Mouse (Mus musculus) B cell, adult 2 months (primary cell): ENCODE measurements around the gene Ift140.

ENCODE experiments used
- DNase-seq, 2 experiments: peaks; one replicate each; pipeline ENCODE4 v3.0.0; 2022

Ift140 gene

DNA sequence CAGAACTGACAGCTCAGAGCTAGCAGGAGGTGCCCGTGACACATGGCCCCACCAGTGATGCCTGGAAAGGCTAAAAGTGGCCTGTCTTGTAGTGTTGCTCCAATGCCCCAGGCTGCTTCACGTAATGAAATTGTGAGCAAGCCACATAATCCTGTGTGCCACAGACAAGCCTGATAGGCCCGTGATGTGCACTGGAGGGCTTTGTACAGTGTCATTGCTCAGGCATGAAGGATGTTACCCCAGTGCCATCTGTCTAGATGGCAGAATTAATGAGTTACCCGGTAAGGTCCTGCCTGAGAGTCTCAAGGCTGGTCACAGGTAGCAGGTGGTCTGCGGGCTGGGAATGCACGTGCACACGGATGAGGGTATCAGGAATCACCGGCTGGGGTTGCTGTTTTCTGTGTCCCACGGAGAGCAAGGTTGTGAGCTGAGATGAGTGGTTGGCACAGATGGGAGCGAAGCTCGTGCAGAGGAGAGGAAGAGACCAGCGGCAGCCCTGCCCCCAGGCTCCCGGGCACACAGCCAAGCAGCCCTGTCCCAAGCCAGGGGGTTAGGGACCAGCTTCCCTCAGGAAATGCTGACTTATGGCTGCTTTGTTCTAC is 62.0 kb downstream of the Ift140 start:
- no peak for DNase-seq

DNA sequence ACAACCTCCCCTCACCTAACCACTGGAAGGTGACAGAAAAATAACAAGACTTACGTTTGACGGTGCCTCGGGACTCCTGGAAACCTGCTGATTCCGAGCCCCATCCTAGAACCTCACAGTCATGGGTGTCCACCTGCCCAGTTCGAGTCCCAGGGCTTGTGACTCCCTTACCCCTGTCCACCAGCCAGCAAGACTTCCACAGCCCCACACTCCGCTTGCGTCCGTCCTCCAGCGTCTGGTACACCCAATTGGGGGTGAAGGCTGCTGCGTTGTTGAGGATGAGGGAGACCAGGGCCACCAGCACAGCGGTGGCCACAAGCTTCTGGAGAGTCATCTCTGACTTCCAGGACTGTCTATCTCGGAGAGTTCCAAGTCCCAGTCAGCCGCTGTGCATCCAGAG is 64.3 kb downstream of the Ift140 start:
- no peak for DNase-seq

DNA sequence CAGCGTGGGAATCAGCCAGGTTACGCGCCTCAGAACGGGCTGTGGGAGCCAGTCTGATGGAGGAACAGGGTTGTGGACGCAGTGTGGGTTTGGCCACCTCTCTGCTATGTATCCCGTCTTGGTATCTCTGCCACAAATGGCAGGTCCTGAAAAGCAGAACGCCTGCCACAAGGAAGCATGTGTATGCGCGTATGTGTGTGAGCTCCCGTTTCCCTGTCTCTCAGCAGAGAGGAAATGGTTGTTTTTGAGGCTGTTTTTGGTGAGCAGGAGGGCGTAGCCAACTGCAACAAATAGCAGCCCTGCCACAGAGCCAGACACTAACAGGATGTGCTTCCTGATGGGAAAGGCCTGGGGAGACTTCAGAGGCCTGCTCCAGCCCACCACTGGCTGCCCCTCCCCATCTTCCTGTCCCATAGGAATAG is 65.1 kb downstream of the Ift140 start:
- DNase-seq, result no peak

- DNase-seq, result no peak
These were observed 66.4 kb downstream of the Ift140 start for GRCm38 (mm10) chr17:25082081-25082847.

DNA sequence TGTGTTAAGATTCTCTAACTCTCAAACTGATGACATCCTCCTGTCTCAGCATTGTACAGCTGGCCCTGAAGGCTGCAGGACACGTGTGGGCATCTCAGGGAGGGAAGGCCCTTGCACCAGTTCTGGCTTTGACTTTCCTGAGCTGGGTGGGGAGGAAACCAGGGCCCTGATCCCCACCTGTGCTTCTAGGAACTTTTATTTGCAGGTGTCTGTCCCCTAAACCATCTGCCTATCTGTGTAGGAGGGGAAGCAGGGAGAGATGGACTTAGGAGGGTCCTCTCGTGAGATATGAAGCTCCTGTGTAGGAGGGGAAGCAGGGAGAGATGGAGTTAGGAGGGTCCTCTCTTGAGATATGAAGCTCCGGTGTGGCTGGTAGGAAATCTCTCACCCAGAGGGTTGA is 67.0 kb downstream of the Ift140 start:
- no peak for DNase-seq

- DNase-seq, result no peak
These were observed 67.6 kb downstream of the Ift140 start, which contains the start of gene Tmem204 for GRCm38 (mm10) chr17:25083444-25083931. Gene Tmem204 (minus strand): TSS chr17:25083591.

- DNase-seq, result no peak
These were observed 69.0 kb downstream of the Ift140 start for GRCm38 (mm10) chr17:25084835-25085385.

DNA sequence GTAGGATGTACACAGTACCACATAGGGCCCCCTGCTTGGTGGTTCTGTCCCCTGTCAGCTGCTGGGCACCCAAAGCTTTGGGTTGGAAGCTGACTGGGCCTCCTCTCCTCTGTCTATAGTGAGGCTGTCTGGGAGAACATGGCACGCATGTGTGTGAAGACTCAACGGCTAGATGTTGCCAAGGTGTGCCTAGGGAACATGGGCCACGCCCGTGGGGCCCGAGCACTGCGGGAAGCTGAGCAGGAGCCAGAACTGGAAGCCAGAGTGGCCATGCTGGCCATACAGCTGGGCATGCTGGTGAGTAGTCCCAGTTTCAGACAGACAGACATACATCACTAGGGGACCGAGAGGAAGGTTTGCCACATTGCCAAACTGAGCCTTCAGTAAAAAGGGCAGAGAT is 70.8 kb downstream of the Ift140 start:
- no peak for DNase-seq

GRCm38 (mm10) chr17:25089158-25089557 is 73.3 kb downstream of the Ift140 start:
- DNase-seq, result no peak

GRCm38 (mm10) chr17:25090450-25090849 is 74.6 kb downstream of the Ift140 start:
- DNase-seq, result no peak

DNA sequence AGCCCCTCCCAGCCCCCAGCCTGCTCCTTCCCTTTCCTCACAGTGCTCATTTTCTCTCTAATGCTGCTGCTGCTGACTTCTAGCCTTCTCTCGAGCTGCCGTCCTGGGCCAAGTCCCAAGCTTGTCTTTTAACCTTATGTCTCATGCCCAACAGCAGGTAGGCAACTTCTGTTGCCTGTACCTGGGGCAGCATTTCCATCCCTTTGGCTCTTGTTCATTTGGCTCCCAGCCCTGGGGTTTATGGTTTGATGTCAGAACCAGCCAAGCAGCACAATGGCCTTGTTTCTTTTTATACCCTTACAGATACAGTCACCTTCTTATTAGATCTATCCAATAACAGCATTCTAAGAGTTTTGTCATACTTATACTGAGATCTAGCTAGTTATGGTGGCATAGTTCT is 80.3 kb downstream of the Ift140 start:
- DNase-seq, result no peak

DNA sequence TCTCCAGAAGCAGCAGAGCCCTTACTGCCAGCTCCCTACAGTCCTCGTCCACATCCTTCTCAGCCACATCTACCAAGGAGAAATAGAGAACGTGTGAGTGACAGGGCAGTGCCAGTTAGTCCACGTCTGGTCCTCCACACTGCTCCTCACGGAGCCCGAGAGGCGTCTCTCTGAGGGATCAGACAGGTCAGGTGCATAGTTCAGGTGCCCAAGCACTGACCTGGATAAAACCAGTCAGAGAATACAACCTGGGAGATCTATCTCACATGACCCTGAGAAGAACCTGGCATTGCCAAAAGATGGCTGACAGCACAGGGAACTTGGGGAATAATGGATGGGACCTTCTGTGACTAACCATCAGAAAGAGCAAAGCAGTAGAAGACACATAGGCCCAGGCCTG is 84.2 kb downstream of the Ift140 start:
- no peak for DNase-seq

- DNase-seq, result no peak
These were observed 85.5 kb downstream of the Ift140 start for GRCm38 (mm10) chr17:25101338-25101737.

GRCm38 (mm10) chr17:25107786-25108185 is 91.9 kb downstream of the Ift140 start:
- no peak for DNase-seq

DNA sequence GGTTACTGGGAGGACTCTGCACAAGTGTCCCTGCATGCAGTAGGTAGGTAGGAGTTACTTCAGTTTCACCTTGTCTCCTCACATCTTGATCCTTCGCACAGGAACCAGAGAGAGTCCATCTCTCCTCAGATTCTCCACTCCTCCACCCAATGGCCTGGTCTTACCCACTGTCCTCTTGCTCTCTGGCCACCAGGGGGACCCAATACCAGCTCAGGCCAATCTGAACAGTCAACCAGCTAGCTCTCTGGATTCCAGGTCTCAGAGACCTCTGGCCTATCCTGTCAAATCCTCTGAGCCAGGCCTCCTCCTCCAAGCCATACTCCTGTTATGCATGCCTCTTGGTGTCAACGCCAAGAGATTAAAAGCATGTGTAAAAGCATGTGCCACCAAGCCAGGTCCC is 93.7 kb downstream of the Ift140 start:
- DNase-seq, result peak; percentile 40 to 55

DNA sequence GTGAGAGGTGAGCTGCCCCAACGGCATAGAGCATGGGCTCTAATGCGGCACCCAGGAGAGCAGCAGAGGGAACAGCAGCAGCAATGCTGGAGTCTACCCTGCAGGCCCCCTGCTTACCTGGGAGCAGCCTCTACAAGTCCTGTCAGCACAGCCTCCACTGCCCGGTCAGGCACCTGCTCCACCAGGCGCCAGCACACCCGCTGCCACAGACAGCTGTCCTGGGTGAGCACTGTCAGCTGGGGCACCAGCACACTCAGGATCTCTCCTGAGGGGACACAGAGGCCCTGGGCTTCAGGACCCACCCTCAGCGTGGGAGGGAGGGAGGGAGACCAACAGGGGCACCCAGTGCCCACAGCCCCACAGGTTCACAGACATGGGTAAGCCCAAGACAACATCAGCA is 94.7 kb downstream of the Ift140 start:
- DNase-seq, result no peak

GRCm38 (mm10) chr17:25111220-25111619 is 95.3 kb downstream of the Ift140 start:
- no peak for DNase-seq

- DNase-seq, result no peak
These were observed 96.0 kb downstream of the Ift140 start for GRCm38 (mm10) chr17:25111739-25112422.

- DNase-seq, result no peak
These were observed 96.5 kb downstream of the Ift140 start for GRCm38 (mm10) chr17:25112423-25112810.

DNA sequence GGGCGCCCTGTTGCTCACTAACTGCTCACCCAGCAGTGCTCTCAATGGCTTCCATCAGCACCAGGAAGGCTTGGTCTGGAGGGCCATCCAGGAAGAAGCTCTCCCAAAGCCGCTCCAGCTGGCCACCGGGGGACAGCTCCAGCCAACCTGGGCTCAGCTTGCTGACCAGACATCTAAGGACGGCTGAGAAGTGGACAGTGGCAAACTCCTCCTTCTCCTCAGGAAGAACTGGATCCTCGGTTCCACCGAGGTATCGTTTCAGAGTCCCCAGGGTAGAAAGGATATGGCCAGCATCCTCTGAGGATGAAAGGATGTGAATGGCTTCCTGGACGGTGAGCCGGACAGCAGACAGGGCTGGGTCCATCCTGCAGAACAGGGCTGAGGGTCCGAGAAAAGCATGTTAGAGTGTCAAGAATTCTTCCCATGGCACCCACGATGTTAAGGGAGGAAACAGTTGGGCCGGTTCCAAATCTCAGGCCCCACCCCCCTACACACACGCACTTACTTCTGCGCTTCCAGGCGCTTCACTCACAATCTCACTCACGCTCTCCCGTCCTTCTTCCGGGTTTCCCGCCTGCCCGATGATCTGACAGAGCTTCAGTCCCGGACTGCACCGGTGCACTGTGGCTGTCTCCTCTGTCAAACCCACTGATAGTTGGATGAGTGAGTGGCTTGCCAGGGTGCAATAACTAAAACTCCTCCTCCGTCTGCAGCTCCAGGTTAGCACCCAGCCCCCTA is 99.2 kb downstream of the Ift140 start:
- no peak for DNase-seq

GRCm38 (mm10) chr17:25115664-25116432 is 100.0 kb downstream of the Ift140 start, which contains the start of gene Telo2:
Gene Telo2 (minus strand): TSS chr17:25115967.
- peak; percentile 94 for DNase-seq

GRCm38 (mm10) chr17:25117263-25117662 is 101.4 kb downstream of the Ift140 start:
- DNase-seq, result peak; percentile 63 to 67
